Mouse (Mus musculus) lung, postnatal 0 days (tissue): ENCODE data around the gene Junb.

ENCODE experiments used
- CTCF ChIP-seq: IDR thresholded peaks from 2 replicates; pipeline ENCODE4 v1.5.1; 2016; ENCODE audit warnings: antibody characterized with exemption, mild to moderate bottlenecking
- EP300 ChIP-seq: IDR thresholded peaks from 2 replicates; pipeline ENCODE4 v1.6.1; 2016; ENCODE audit warnings: antibody characterized with exemption, mild to moderate bottlenecking, control low read depth

DNA sequence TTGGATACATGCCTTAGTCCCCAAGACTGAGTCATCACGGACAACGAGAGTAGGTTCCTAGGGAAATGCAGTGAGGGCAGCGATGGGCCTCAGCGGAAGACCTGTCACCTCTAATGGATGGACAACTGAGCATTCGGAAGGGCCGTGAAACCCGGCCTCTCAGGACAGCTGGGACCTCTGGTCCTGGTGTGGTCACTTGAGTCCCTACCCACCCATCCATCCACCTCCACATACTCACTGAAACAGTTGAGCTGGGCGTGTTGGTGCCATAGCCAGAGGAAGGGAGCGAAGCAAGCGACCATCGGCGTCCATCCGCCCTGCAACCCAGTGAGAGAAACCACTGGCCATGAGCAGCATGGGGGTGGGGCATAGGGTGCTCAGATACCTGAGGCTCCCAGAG lies 47.9 kb downstream of the Junb start:
- no peak for TF ChIP-seq CTCF
- no peak for TF ChIP-seq EP300
